Mouse (Mus musculus): ENCODE results near the gene Lypd6b.

- TF ChIP-seq CTCF (IDR thresholded peaks at IDR 0.05; ENCODE audit: low read depth, low read length), result no peak
- TF ChIP-seq POLR2A (IDR thresholded peaks at IDR 0.05; ENCODE audit: insufficient read depth, low read length), result no peak
- TF ChIP-seq EP300 (IDR thresholded peaks at IDR 0.05; ENCODE audit: insufficient read depth, low read depth, low read length), result no peak
These were observed 53.1 kb downstream of the Lypd6b start for GRCm38 (mm10) chr2:49840573-49840972.

Data from ES-Bruce4 (cell line).